Mouse (Mus musculus): ENCODE results near the gene Gbe1. TPM values are rescaled to one million over a fixed set of nuclear protein-coding genes. Genes with fewer than 3 reads are reported as not detected.

The Gbe1 gene
- 10 to 100 TPM; 10.5 to 12.2 TPM for total RNA-seq (2021)

- intact Hi-C loops (cut with DNase I), result loop anchor here (5.0 to 10.0 kb wide), 2 partner anchors 137 to 251 kb away; no protein-coding TSS in a partner anchor
- peak; percentile 82 to 86 for DNase-seq (ENCODE audit: low spot score in 2 of 2)
Measured at GRCm38 (mm10) chr16:70313886-70314577, at the start of gene Gbe1. Gene Gbe1, plus strand, starts transcription at chr16:70313949.

GRCm38 (mm10) chr16:70310691-70311090 is 3.1 kb upstream of the Gbe1 start:
- intact Hi-C loops (cut with DNase I), result loop anchor here (5.0 to 10.0 kb wide), 2 partner anchors 133 to 254 kb away; no protein-coding TSS in a partner anchor
- DNase-seq (ENCODE audit: low spot score in 2 of 2), result no peak

- DNase-seq (ENCODE audit: low spot score in 2 of 2), result no peak
- intact Hi-C loops (cut with DNase I), result loop anchor here (5.0 to 10.0 kb wide), 2 partner anchors 136 to 251 kb away; no protein-coding TSS in a partner anchor
Measured at GRCm38 (mm10) chr16:70313496-70313885, 258 bp upstream of the Gbe1 start.

GRCm38 (mm10) chr16:70314578-70314930 is 805 bp downstream of the Gbe1 start:
- DNase-seq (ENCODE audit: low spot score in 2 of 2), result no peak
- intact Hi-C loops (cut with DNase I), result loop anchor here (5.0 to 10.0 kb wide), 2 partner anchors 137 to 250 kb away; no protein-coding TSS in a partner anchor

- intact Hi-C loops (cut with DNase I), result loop anchor here (10.0 kb wide), 1 partner anchor 250 kb away; no protein-coding TSS in a partner anchor
- DNase-seq (ENCODE audit: low spot score in 2 of 2), result no peak
Measured at GRCm38 (mm10) chr16:70315261-70315660, 1.5 kb downstream of the Gbe1 start.

GRCm38 (mm10) chr16:70315862-70316390 is 2.2 kb downstream of the Gbe1 start:
- DNase-seq (ENCODE audit: low spot score in 2 of 2), result no peak
- intact Hi-C loops (cut with DNase I), result loop anchor here (10.0 kb wide), 1 partner anchor 249 kb away; no protein-coding TSS in a partner anchor

GRCm38 (mm10) chr16:70319388-70319787 is 5.6 kb downstream of the Gbe1 start:
- DNase-seq (ENCODE audit: low spot score in 2 of 2), result no peak
- intact Hi-C loops (cut with DNase I), result loop anchor here (10.0 kb wide), 1 partner anchor 245 kb away; no protein-coding TSS in a partner anchor

GRCm38 (mm10) chr16:70320612-70321280 is 7.0 kb downstream of the Gbe1 start:
- intact Hi-C loops (cut with DNase I), result no loop called here
- DNase-seq (ENCODE audit: low spot score in 2 of 2), result no peak

GRCm38 (mm10) chr16:70326339-70326948 is 12.7 kb downstream of the Gbe1 start:
- intact Hi-C loops (cut with DNase I), result no loop called here

GRCm38 (mm10) chr16:70328566-70328965 is 14.8 kb downstream of the Gbe1 start:
- intact Hi-C loops (cut with DNase I), result no loop called here

More at GRCm38 (mm10) chr16:70326339-70326948, 12.7 kb downstream of the Gbe1 start:
- no peak for DNase-seq (ENCODE audit: low spot score in 2 of 2)

GRCm38 (mm10) chr16:70329036-70329435 is 15.3 kb downstream of the Gbe1 start:
- intact Hi-C loops (cut with DNase I), result no loop called here
- no peak for DNase-seq (ENCODE audit: low spot score in 2 of 2)

More at GRCm38 (mm10) chr16:70328566-70328965, 14.8 kb downstream of the Gbe1 start:
- no peak for DNase-seq (ENCODE audit: low spot score in 2 of 2)

- no peak for DNase-seq (ENCODE audit: low spot score in 2 of 2)
- intact Hi-C loops (cut with DNase I), result no loop called here
Measured at GRCm38 (mm10) chr16:70329471-70329870, 15.7 kb downstream of the Gbe1 start.

- intact Hi-C loops (cut with DNase I), result no loop called here
- no peak for DNase-seq (ENCODE audit: low spot score in 2 of 2)
Measured at GRCm38 (mm10) chr16:70330007-70330406, 16.3 kb downstream of the Gbe1 start.

GRCm38 (mm10) chr16:70330626-70331275 is 17.0 kb downstream of the Gbe1 start:
- intact Hi-C loops (cut with DNase I), result no loop called here
- no peak for DNase-seq (ENCODE audit: low spot score in 2 of 2)

GRCm38 (mm10) chr16:70334812-70335211 is 21.1 kb downstream of the Gbe1 start:
- intact Hi-C loops (cut with DNase I), result no loop called here
- no peak for DNase-seq (ENCODE audit: low spot score in 2 of 2)

- intact Hi-C loops (cut with DNase I), result no loop called here
- no peak for DNase-seq (ENCODE audit: low spot score in 2 of 2)
Measured at GRCm38 (mm10) chr16:70335472-70335871, 21.7 kb downstream of the Gbe1 start.

- intact Hi-C loops (cut with DNase I), result no loop called here
- DNase-seq (ENCODE audit: low spot score in 2 of 2), result no peak
Measured at GRCm38 (mm10) chr16:70337661-70338060, 23.9 kb downstream of the Gbe1 start.

- no peak for DNase-seq (ENCODE audit: low spot score in 2 of 2)
- intact Hi-C loops (cut with DNase I), result no loop called here
Measured at GRCm38 (mm10) chr16:70344496-70344895, 30.7 kb downstream of the Gbe1 start.

- DNase-seq (ENCODE audit: low spot score in 2 of 2), result no peak
- intact Hi-C loops (cut with DNase I), result no loop called here
Measured at GRCm38 (mm10) chr16:70345607-70346006, 31.9 kb downstream of the Gbe1 start.

- intact Hi-C loops (cut with DNase I), result no loop called here
- DNase-seq (ENCODE audit: low spot score in 2 of 2), result no peak
Measured at GRCm38 (mm10) chr16:70350011-70350410, 36.3 kb downstream of the Gbe1 start.
